Mouse (Mus musculus): ENCODE results near the gene Whrn.

Gene Whrn

GRCm38 (mm10) chr4:63373404-63373803 is 122.4 kb downstream of the Whrn start:
- no peak for DNase-seq

- DNase-seq = peak; percentile 70
Measured at GRCm38 (mm10) chr4:63371890-63372289, 123.9 kb downstream of the Whrn start.

- DNase-seq = no peak
Measured at GRCm38 (mm10) chr4:63370897-63371296, 124.9 kb downstream of the Whrn start.

GRCm38 (mm10) chr4:63368577-63368976 is 127.2 kb downstream of the Whrn start:
- peak; percentile 87 for DNase-seq

All from thymus, postnatal 25 days (tissue).